Mouse (Mus musculus) forebrain, embryonic 11.5 days (tissue): ENCODE data around the gene Dvl1. TPM values are rescaled to one million over a fixed set of nuclear protein-coding genes. Genes with fewer than 3 reads are reported as not detected.

Experiments
- ATAC-seq: fragments of 200-750 bp; cut with Nextera tagmentation; replicated peaks from 2 replicates; pipeline ENCODE4 v1.8.0; 2017; ENCODE audit warnings: moderate TSS enrichment; ENCODE audit not compliant: low FRiP score
- DNase-seq: peaks from one replicate; pipeline ENCODE4 v3.0.0-alpha.2; 2017; ENCODE audit warnings: low spot score
- H3K27ac ChIP-seq: fragments of 300-500 bp; sonication (generic); 2 replicates; pipeline ENCODE4 v1.5.1; 2014; ENCODE audit warnings: low read depth, low read length
- H3K27me3 ChIP-seq: fragments of 300-500 bp; sonication (generic); 2 replicates; pipeline ENCODE4 v1.6.1; 2014; ENCODE audit warnings: mild to moderate bottlenecking, low read length, mixed read lengths; ENCODE audit not compliant: control insufficient read depth, insufficient read depth
- H3K36me3 ChIP-seq: fragments of 300-500 bp; sonication (generic); 2 replicates; pipeline ENCODE4 v1.6.1; 2014; ENCODE audit warnings: mild to moderate bottlenecking, low read length, moderate library complexity, mixed read lengths; ENCODE audit not compliant: control insufficient read depth, insufficient read depth
- H3K4me1 ChIP-seq: fragments of 300-500 bp; sonication (generic); replicated peaks from 2 replicates; pipeline ENCODE4 v1.6.1; 2014; ENCODE audit warnings: low read length, mixed read lengths; ENCODE audit not compliant: control insufficient read depth, insufficient read depth
- H3K4me2 ChIP-seq: fragments of 300-500 bp; sonication (generic); 2 replicates; pipeline ENCODE4 v1.6.1; 2014; ENCODE audit warnings: low read depth, mild to moderate bottlenecking, low read length, moderate library complexity, mixed read lengths; ENCODE audit not compliant: severe bottlenecking
- H3K4me3 ChIP-seq: fragments of 300-500 bp; sonication (generic); 2 replicates; pipeline ENCODE4 v1.5.1; 2014; ENCODE audit warnings: low read depth, low read length
- H3K9ac ChIP-seq: fragments of 300-500 bp; sonication (generic); 2 replicates; pipeline ENCODE4 v1.6.1; 2014; ENCODE audit warnings: low read length
- H3K9me3 ChIP-seq: fragments of 300-500 bp; sonication (generic); 2 replicates; pipeline ENCODE4 v1.6.1; 2016; ENCODE audit warnings: low read length, mixed read lengths; ENCODE audit not compliant: control insufficient read depth
- WGBS: fragments of 180-500 bp; shearing (Covaris S2); extraction: QIAGEN DNeasy Blood & Tissue Kit; methylation state at CpG from one replicate; pipeline ENCODE4 v1.1.7; 2014; 5-methylcytosine and 5-hydroxymethylcytosine counted together
- polyA plus RNA-seq: library from polyadenylated mRNA; unstranded; fragments of >200 nt; fragmentation: Nextera tagmentation; extraction: Ambion mirVana; gene quantifications from 2 replicates; pipeline ENCODE4 v1.2.1, GENCODE M21; 2014

Dvl1 gene
- polyA plus RNA-seq, 1 experiment from 2014 or later: 17.9 TPM

GRCm38 (mm10) chr4:155901205-155901604 lies 54.0 kb downstream of the Dvl1 start:
- Histone ChIP-seq H3K4me3 (no peak overlapping the region), H3K9me3 (no peaks in the 10 kb centered on the region), H3K9ac (no peak overlapping the region), H3K4me1 (no peaks in the 10 kb centered on the region), H3K36me3 (peaks cover 7% of the 10 kb centered on the region; the same call in 1 of the 2 replicates), H3K27ac (no peak overlapping the region), H3K27me3 (no peaks in the 10 kb centered on the region), H3K4me2 (no peak overlapping the region)
- DNase-seq: peak; percentile 42
- WGBS: 82% methylated on average over 3 of the region's 3 CpGs
- ATAC-seq: no peak

- Histone ChIP-seq H3K9ac (no peak overlapping the region), H3K27ac (no peak overlapping the region), H3K4me3 (no peak overlapping the region), H3K9me3 (no peaks in the 10 kb centered on the region), H3K27me3 (no peaks in the 10 kb centered on the region), H3K36me3 (peaks cover 7% of the 10 kb centered on the region; the same call in 1 of the 2 replicates), H3K4me2 (no peak overlapping the region), H3K4me1 (no peaks in the 10 kb centered on the region)
- ATAC-seq (no peak), DNase-seq (no peak)
- 94% methylated on average over 13 of the region's 13 CpGs for WGBS
Observed at GRCm38 (mm10) chr4:155903246-155903645, 56.0 kb downstream of the Dvl1 start.

GRCm38 (mm10) chr4:155904318-155905102 lies 57.3 kb downstream of the Dvl1 start:
- no peaks in the 10 kb centered on the region for H3K4me1 ChIP-seq
- ATAC-seq: no peak
- peak; percentile 58 for DNase-seq
- no peak overlapping the region for H3K27ac ChIP-seq
- H3K4me2 ChIP-seq: no peak overlapping the region
- peaks cover 7% of the 10 kb centered on the region; the same call in 1 of the 2 replicates for H3K36me3 ChIP-seq
- no peak overlapping the region for H3K9ac ChIP-seq
- no peaks in the 10 kb centered on the region for H3K9me3 ChIP-seq
- no peak overlapping the region for H3K4me3 ChIP-seq
- no peaks in the 10 kb centered on the region for H3K27me3 ChIP-seq
- WGBS: 91% methylated on average over 13 of the region's 13 CpGs

- Histone ChIP-seq H3K27ac (no peak overlapping the region), H3K9ac (no peak overlapping the region), H3K4me1 (no peaks in the 10 kb centered on the region), H3K9me3 (no peaks in the 10 kb centered on the region), H3K27me3 (no peaks in the 10 kb centered on the region), H3K4me2 (no peak overlapping the region), H3K36me3 (peaks cover 4% of the 10 kb centered on the region; the same call in 1 of the 2 replicates), H3K4me3 (no peak overlapping the region)
- ATAC-seq: no peak
- peak; percentile 46 for DNase-seq
- 91% methylated on average over 13 of the region's 13 CpGs for WGBS
Observed at GRCm38 (mm10) chr4:155905634-155906033, 58.4 kb downstream of the Dvl1 start.

DNA sequence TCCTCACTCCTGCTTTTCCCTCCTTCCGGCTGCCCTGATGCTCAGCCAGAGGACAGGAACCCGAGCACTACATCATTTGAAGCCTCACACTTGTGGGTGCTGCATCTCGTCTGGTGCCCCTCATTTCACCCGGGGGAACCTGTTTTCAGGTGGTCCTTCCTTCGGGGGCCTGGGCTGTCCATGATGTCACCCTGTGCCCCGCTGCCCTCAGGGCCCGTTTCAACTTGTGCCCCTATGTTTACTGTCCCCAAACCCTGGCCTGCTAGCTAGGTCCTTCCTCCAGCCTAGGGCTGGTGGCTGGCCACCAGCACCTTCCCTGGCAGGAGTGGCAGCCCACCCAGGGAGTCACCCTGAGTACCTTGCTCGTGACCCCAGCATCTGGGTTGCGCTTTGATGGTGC lies 58.9 kb downstream of the Dvl1 start:
- Histone ChIP-seq H3K36me3 (peaks cover 4% of the 10 kb centered on the region; the same call in 1 of the 2 replicates), H3K4me1 (no peaks in the 10 kb centered on the region), H3K27ac (no peak overlapping the region), H3K4me3 (no peak overlapping the region), H3K9me3 (no peaks in the 10 kb centered on the region), H3K27me3 (no peaks in the 10 kb centered on the region), H3K9ac (no peak overlapping the region), H3K4me2 (no peak overlapping the region)
- ATAC-seq (no peak), DNase-seq (peak; percentile 50)
- WGBS: 85% methylated on average over 9 of the region's 9 CpGs

DNA sequence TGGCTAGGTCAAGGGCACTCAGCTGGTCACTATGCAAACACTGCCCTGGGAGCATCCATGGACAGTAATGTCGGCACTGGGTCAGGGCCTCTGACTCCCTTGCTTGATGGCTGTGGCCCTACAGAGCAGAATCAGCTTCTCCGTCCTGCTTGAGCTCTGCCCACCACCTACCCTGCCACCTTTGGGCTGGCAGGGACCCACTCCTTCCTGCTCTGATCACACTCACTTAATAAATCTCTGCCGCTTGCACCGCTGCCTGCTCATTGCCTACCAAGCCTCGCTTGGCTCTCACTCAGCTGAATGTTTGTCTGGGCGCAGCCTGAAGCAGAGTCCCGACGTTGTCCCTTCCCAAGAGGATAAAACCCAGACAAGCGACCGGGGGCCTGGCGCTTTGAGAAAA lies 59.8 kb downstream of the Dvl1 start:
- ATAC-seq (no peak), DNase-seq (no peak)
- Histone ChIP-seq H3K4me2 (no peak overlapping the region), H3K36me3 (peaks cover 4% of the 10 kb centered on the region; the same call in 1 of the 2 replicates), H3K27me3 (no peaks in the 10 kb centered on the region), H3K27ac (no peak overlapping the region), H3K4me3 (no peak overlapping the region), H3K9ac (no peak overlapping the region), H3K4me1 (no peaks in the 10 kb centered on the region), H3K9me3 (no peaks in the 10 kb centered on the region)
- WGBS: 81% methylated on average over 11 of the region's 11 CpGs

DNA sequence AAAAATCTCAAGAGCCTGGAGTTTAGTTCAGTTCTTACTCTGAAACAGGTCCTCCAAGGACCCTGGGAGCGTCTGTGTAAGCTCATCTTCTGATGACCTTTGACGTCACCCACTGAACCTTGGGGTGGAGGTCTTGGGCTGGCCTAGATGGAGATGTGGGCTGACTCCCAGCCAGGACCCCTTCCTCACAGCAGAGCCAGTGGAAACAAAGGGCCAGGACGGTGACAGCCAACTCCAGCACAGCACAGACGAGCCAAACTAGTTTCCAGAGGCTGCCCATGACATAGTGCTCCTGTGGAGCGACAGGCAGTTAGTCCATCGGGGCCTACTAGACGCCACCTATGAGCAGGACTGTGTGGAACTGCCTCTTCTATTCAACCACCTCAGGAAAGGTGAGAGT lies 61.1 kb downstream of the Dvl1 start:
- Histone ChIP-seq H3K9ac (no peak overlapping the region), H3K36me3 (peaks cover 4% of the 10 kb centered on the region; the same call in 1 of the 2 replicates), H3K9me3 (no peaks in the 10 kb centered on the region), H3K27me3 (no peaks in the 10 kb centered on the region), H3K27ac (no peak overlapping the region), H3K4me3 (no peak overlapping the region), H3K4me1 (no peaks in the 10 kb centered on the region), H3K4me2 (no peak overlapping the region)
- 84% methylated on average over 7 of the region's 7 CpGs for WGBS
- DNase-seq (no peak), ATAC-seq (no peak)

GRCm38 (mm10) chr4:155908751-155909150 lies 61.5 kb downstream of the Dvl1 start:
- Histone ChIP-seq H3K4me3 (no peak overlapping the region), H3K9me3 (no peaks in the 10 kb centered on the region), H3K4me1 (no peaks in the 10 kb centered on the region), H3K4me2 (no peak overlapping the region), H3K27me3 (no peaks in the 10 kb centered on the region), H3K36me3 (peaks cover 2% of the 10 kb centered on the region; the same call in 1 of the 2 replicates), H3K9ac (no peak overlapping the region), H3K27ac (no peak overlapping the region)
- ATAC-seq: no peak
- 89% methylated on average over 4 of the region's 4 CpGs for WGBS
- DNase-seq: no peak
